Mouse (Mus musculus) forebrain, postnatal 0 days (tissue): ENCODE measurements around the gene Dusp23. TPM values are rescaled to one million over a fixed set of nuclear protein-coding genes. Genes with fewer than 3 reads are reported as not detected.
A peak's percentile ranks its signal among the peaks of the same experiment; 100 is the strongest.

Source experiments
- ATAC-seq: fragments of 200-750 bp; cut with Nextera tagmentation; 2 replicates; pipeline ENCODE4 v1.8.0; 2017; ENCODE audit warnings: mild to moderate bottlenecking, moderate library complexity
- DNase-seq: peaks from one replicate; pipeline ENCODE4 v3.0.0-alpha.2; 2015
- H3K27ac ChIP-seq: fragments of 300-500 bp; sonication (generic); 2 replicates; pipeline ENCODE4 v1.5.1; 2014; ENCODE audit warnings: low read depth, mild to moderate bottlenecking, antibody characterized with exemption, low read length, moderate library complexity, mixed read lengths
- H3K27me3 ChIP-seq: fragments of 300-500 bp; sonication (generic); 2 replicates; pipeline ENCODE4 v1.6.1; 2014; ENCODE audit warnings: mild to moderate bottlenecking, low read length, mixed read lengths; ENCODE audit not compliant: insufficient read depth
- H3K36me3 ChIP-seq: fragments of 300-500 bp; sonication (generic); 2 replicates; pipeline ENCODE4 v1.6.1; 2014; ENCODE audit warnings: mild to moderate bottlenecking, moderate library complexity; ENCODE audit not compliant: insufficient read depth
- H3K4me1 ChIP-seq: fragments of 300-500 bp; sonication (generic); 2 replicates; pipeline ENCODE4 v1.6.1; 2014; ENCODE audit warnings: antibody characterized with exemption; ENCODE audit not compliant: insufficient read depth
- H3K4me2 ChIP-seq: fragments of 300-500 bp; sonication (generic); 2 replicates; pipeline ENCODE4 v1.6.1; 2014; ENCODE audit warnings: low read depth, mild to moderate bottlenecking, moderate library complexity
- H3K4me3 ChIP-seq: fragments of 300-500 bp; sonication (generic); 2 replicates; pipeline ENCODE4 v1.5.1; 2014; ENCODE audit warnings: low read depth, low read length, mixed read lengths
- H3K9ac ChIP-seq: fragments of 300-500 bp; sonication (generic); 2 replicates; pipeline ENCODE4 v1.6.1; 2014; ENCODE audit warnings: mild to moderate bottlenecking
- H3K9me3 ChIP-seq: fragments of 300-500 bp; sonication (generic); 2 replicates; pipeline ENCODE4 v1.6.1; 2016; ENCODE audit warnings: low read length
- CTCF ChIP-seq: sonication (generic); IDR thresholded peaks from 2 replicates; pipeline ENCODE4 v1.5.1; 2016; ENCODE audit warnings: antibody characterized with exemption, control low read depth, low read depth
- WGBS: fragments of 180-500 bp; shearing (Covaris S2); extraction: QIAGEN DNeasy Blood & Tissue Kit; methylation state at CpG from one replicate; pipeline ENCODE4 v1.1.7; 2014; 5-methylcytosine and 5-hydroxymethylcytosine counted together
- polyA plus RNA-seq: library from polyadenylated mRNA; unstranded; fragments of >200 nt; fragmentation: Nextera tagmentation; extraction: Ambion mirVana; gene quantifications from 2 replicates; pipeline ENCODE4 v1.2.1, GENCODE M21; 2015
- total RNA-seq: library from RNA; depleted of rRNA; stranded (reverse); fragments of >200 nt; gene quantifications from 2 replicates; pipeline ENCODE4 v1.2.3, GENCODE M21; 2014

The Dusp23 gene
- total and polyA plus RNA-seq, 2 experiments from 2014 or later, result 3.0 to 8.9 TPM

- WGBS, result 84% methylated on average over 5 of the region's 5 CpGs
- no peak overlapping the region for H3K27ac ChIP-seq
- no peak overlapping the region for H3K4me3 ChIP-seq
These were observed 9.2 kb downstream of the Dusp23 start for GRCm38 (mm10) chr1:172623599-172623998.

GRCm38 (mm10) chr1:172619235-172619634, 13.5 kb downstream of the Dusp23 start:
- WGBS, result 23% methylated on average over 7 of the region's 7 CpGs

More at GRCm38 (mm10) chr1:172623599-172623998, 9.2 kb downstream of the Dusp23 start:
- TF ChIP-seq CTCF, result no peak
- Histone ChIP-seq H3K4me2 (no peak overlapping the region), H3K4me1 (no peaks in the 10 kb centered on the region), H3K36me3 (no peaks in the 10 kb centered on the region), H3K9me3 (no peaks in the 10 kb centered on the region), H3K27me3 (no peaks in the 10 kb centered on the region), H3K9ac (no peak overlapping the region)
- no peak for ATAC-seq
- no peak for DNase-seq

GRCm38 (mm10) chr1:172618141-172618540, 14.6 kb downstream of the Dusp23 start:
- ATAC-seq (no peak), DNase-seq (no peak)
- WGBS, result 76% methylated on average over 4 of the region's 4 CpGs
- H3K4me2 ChIP-seq, result no peak overlapping the region
- H3K9me3 ChIP-seq, result no peaks in the 10 kb centered on the region
- H3K9ac ChIP-seq, result no peak overlapping the region
- no peak overlapping the region for H3K27ac ChIP-seq
- H3K4me1 ChIP-seq, result 0 out of 2 replicates have a peak, but pooled peaks cover 5% of the 10 kb centered on the region
- no peaks in the 10 kb centered on the region for H3K36me3 ChIP-seq
- no peak overlapping the region for H3K4me3 ChIP-seq
- no peak for TF ChIP-seq CTCF
- no peaks in the 10 kb centered on the region for H3K27me3 ChIP-seq

More at GRCm38 (mm10) chr1:172619235-172619634, 13.5 kb downstream of the Dusp23 start:
- no peak for ATAC-seq
- H3K4me1 ChIP-seq, result 0 out of 2 replicates have a peak, but pooled peaks cover 5% of the 10 kb centered on the region
- no peak overlapping the region for H3K4me3 ChIP-seq
- no peaks in the 10 kb centered on the region for H3K27me3 ChIP-seq
- H3K27ac ChIP-seq, result no peak overlapping the region
- H3K9ac ChIP-seq, result no peak overlapping the region
- no peak for DNase-seq
- H3K4me2 ChIP-seq, result no peak overlapping the region
- H3K36me3 ChIP-seq, result no peaks in the 10 kb centered on the region
- TF ChIP-seq CTCF, result peak; percentile 75
- H3K9me3 ChIP-seq, result no peaks in the 10 kb centered on the region

GRCm38 (mm10) chr1:172617365-172618076, 15.2 kb downstream of the Dusp23 start:
- no peak for DNase-seq
- Histone ChIP-seq H3K9ac (peak overlapping the region; percentile 52; the same call in 1 of the 2 replicates), H3K27ac (no peak overlapping the region), H3K4me2 (peak overlapping the region; percentile 81), H3K4me1 (0 out of 2 replicates have a peak, but pooled peaks cover 5% of the 10 kb centered on the region), H3K4me3 (peak overlapping the region; percentile 40), H3K27me3 (no peaks in the 10 kb centered on the region), H3K36me3 (no peaks in the 10 kb centered on the region), H3K9me3 (no peaks in the 10 kb centered on the region)
- 32% methylated on average over 14 of the region's 14 CpGs for whole genome bisulfite sequencing
- TF ChIP-seq CTCF, result no peak
- peak; percentile 33 for ATAC-seq

DNA sequence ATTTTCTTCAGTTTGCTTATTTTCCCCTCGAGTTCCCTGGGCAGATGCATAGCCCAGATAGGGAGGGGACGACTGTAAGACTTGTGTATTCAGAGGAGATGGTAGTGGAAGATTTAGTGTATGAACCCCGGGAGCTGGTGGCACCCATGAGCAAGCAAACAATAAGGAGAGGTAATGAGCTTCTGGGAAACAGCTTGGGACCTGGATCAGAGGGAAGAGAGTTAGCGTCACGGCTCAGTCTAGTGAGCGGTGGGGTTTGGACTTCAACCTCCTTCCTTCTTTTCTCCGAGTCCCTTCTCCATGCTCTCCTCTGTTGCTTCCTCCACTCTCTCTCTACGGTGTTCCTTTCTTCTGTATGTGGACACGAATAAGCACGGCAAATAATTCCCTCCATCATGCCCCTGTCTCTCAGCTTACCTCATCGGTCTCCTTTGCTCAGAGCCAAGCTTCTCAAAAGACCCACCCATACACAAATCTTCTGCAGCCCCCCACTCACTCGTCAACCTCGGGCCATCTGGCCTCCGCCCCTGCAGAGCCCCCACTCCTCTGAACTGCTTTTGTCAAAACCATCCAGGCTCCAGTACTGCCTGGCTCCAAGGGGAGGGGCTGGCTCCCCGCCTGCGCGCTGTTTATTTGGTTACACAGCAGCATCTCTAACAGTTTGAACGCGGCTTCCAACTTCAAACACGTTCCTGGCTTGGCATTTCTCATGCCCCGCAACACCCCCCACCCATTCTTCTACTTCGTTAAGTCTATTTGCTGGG, 16.0 kb downstream of the Dusp23 start:
- no peak for TF ChIP-seq CTCF
- H3K4me3 ChIP-seq, result peak overlapping the region; percentile 40
- H3K9me3 ChIP-seq, result no peaks in the 10 kb centered on the region
- no peaks in the 10 kb centered on the region for H3K36me3 ChIP-seq
- H3K9ac ChIP-seq, result peak overlapping the region; percentile 52
- peak; percentile 89 for ATAC-seq
- peak; percentile 67 for DNase-seq
- H3K27ac ChIP-seq, result 0 out of 2 replicates have a peak overlapping the region, but pooled peaks have one; percentile 0
- WGBS, result 4% methylated on average over 22 of the region's 22 CpGs
- no peaks in the 10 kb centered on the region for H3K27me3 ChIP-seq
- 0 out of 2 replicates have a peak, but pooled peaks cover 5% of the 10 kb centered on the region for H3K4me1 ChIP-seq
- peak overlapping the region; percentile 81 for H3K4me2 ChIP-seq

DNA sequence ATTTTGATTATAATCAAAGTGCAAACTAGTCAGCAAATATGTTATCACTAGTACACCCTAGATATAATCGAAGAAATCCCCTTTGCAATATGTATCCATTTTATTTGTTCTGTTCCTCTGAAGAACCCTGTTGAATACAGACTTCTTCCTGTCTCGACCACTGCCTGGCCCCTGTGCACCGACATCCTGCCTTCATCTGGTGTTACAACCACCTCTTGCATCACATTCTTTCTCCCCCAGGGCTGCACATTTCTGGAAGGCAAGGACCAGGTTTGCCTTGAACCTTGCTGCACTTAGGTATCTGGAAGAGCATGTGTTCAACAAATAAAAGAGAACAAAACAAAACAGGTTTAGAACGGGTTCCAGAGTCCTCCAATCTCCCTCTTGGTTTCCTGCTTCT, 17.4 kb downstream of the Dusp23 start:
- TF ChIP-seq CTCF, result no peak
- Histone ChIP-seq H3K4me3 (no peak overlapping the region), H3K9ac (no peak overlapping the region), H3K9me3 (no peaks in the 10 kb centered on the region), H3K36me3 (no peaks in the 10 kb centered on the region), H3K4me2 (no peak overlapping the region), H3K4me1 (0 out of 2 replicates have a peak, but pooled peaks cover 5% of the 10 kb centered on the region), H3K27ac (no peak overlapping the region), H3K27me3 (no peaks in the 10 kb centered on the region)
- no peak for ATAC-seq
- DNase-seq, result no peak
- WGBS, result 82% methylated on average over 4 of the region's 4 CpGs

GRCm38 (mm10) chr1:172614654-172615053, 18.1 kb downstream of the Dusp23 start:
- no peaks in the 10 kb centered on the region for H3K9me3 ChIP-seq
- H3K4me1 ChIP-seq, result 0 out of 2 replicates have a peak, but pooled peaks cover 5% of the 10 kb centered on the region
- DNase-seq (no peak), ATAC-seq (no peak)
- no peak overlapping the region for H3K27ac ChIP-seq
- H3K9ac ChIP-seq, result no peak overlapping the region
- 85% methylated on average over 10 of the region's 10 CpGs for WGBS
- no peaks in the 10 kb centered on the region for H3K27me3 ChIP-seq
- H3K4me2 ChIP-seq, result no peak overlapping the region
- H3K36me3 ChIP-seq, result no peaks in the 10 kb centered on the region
- H3K4me3 ChIP-seq, result no peak overlapping the region
- no peak for TF ChIP-seq CTCF
